Mouse (Mus musculus) cerebellum, adult 11 months (tissue): ENCODE data around the gene Rsf1.
A peak's percentile ranks its signal among the peaks of the same experiment; 100 is the strongest.

Source experiments
- DNase-seq: peaks from one replicate; pipeline ENCODE4 v3.0.0; 2022

Rsf1 gene

DNA sequence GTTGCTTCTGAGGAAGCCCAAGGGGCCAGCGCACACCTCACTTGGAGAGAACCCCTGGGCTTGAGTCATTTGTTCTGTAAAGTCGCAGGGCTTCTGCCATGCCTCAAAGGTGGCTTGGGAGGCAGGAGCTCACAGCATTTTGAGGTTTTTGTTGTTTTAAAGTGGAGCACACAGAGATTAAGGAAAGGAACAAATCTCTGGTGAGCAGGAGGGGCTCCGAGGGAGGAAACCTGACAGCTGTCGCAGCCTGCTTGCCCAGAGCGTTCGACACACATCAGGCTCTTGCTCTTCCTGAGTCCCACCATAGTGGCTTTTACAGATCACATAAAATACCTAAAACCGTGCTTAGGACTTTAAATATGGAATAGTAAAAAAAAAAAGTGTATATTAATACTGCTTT lies 147.1 kb downstream of the Rsf1 start:
- no peak for DNase-seq

DNA sequence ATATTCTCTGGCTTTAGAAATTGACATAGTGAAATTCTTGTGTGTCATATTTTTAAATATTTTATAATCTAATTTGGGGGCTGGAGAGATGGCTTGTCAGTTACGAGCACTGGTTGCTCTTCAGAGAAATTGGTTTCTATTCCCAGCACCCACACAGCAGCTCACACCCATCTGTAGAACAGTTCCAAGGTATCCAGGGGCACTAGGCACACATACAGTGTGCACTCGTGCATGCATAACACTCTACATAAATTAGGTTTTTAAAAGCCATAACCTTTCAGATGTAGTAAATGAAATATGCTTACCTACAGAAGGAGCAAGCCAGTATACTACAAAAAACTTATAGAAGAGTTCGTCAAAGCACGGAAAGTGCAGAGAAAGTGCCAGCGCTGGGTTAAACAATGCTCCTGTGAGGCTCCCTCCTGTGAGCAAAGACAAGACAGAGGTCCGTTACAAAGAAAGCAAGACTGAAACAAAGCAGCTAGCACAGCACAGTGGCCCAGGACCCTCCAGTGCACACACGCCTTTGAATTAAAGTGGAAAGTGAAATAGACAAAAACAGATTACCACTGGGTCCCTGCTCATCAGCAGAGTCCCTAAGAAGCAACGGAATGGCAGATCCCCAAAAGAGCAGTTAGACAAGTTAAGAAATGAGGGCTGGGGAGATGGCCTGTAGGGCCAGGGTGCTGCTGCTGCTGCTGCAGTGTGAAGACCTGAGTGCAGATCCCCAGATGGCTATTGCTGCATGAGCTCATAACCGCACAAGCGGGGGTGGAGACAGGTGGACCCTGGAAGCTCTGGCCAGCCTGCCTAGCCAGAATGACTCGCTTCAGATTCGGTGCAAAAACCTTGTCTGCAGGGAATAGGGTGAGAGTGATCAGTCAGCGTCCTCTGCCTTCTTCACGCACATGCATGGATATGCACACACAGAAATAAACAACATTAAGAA lies 149.3 kb downstream of the Rsf1 start:
- no peak for DNase-seq

DNA sequence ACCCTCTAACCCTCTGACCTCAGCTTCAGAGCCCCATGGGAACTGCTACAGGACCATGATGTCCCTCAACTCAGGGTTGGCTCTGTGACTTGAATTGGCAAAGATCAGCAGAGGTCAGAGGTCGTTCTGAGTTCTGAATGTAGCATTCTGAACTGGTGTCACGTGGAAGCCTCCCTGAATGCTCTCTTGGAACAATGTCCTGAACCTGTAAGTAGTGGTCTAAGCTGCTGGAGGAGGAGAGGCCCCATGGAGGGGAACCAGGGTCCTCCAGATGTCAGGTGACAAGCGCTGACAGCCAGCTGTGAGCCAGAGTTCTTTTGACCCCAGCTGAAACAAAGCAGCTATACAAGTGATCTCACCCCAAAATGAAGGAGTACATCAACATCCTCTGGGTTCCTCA lies 150.7 kb downstream of the Rsf1 start:
- DNase-seq = no peak

DNA sequence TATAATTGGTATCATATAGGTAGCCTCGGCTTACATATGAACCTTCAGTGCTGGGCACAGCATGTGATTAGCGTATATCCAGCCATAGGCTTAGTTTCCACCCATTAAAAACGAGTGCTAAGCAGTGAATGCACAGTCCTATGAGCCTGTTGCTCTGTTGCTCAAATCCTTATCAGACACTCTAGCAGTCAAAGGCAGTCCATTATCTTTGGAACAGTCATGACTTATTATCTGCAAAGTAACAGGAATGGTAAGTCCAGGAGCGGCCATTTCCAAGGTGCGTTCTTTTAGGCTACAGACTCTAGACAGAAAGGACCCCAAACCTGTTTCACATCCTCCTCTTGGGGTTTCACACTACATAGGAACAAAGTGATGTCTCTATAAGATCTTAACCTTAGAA lies 153.9 kb downstream of the Rsf1 start:
- DNase-seq = no peak

DNA sequence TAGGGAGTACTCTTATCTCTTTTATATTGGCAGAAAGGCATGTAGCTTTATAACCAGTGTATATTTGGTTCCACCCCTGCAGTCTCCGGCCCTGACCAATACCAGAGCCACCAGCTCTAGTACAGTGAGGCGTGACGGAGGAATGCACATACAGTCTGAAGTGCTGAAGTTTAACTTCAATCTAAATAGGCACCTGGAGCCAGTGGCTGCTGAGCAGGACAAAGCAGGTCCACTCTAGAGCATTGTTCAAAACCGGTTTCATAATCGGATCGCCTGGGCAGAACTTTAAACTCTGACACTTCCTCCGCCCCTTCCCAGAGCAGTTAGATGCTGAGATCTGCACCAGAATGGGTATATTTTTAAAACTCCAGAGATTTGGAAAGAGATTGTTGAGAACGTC lies 155.3 kb downstream of the Rsf1 start:
- DNase-seq = no peak

DNA sequence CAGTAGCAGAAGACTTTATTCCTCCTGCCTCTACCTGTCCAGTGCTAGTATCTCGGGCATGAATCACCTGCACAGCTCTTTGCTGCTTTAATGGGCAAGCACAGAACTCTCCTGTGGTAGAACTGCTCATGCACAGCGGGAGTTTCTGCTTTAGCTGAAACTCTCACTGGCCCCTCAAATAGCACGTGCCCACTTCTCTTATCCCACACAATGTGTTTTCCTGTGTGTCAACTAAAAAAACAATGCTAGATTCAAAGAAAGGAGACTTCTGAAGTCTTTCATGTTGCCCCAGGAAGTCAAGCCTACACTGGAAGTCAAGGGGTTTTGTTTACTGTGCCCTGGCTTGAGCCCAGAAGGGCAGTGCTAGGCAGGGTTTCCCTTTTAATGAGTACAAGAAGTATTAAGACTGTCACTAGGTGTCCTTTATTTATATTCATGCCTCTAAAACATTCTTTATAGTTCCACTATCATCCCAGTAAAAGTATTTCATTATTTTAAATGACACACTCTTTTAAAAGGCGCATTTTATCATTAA lies 156.3 kb downstream of the Rsf1 start:
- no peak for DNase-seq

DNA sequence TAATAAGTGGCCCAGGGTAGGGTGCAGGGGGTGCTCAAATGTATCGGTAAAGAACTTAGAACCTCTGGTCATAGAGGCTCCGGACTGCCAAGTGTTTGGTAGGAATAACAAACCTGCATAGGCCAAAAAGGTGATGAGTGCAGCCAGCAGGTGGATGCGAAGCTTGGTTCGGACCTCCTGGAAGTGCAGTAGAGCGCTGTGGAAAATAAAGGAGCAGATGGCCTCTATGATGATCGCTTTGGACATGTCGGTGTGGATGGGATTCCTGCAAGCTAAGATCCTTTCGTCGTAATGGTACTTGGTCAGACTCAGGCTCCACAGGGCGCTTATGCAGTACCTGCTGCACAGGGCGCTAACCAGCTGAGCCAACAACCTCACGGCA lies 157.6 kb downstream of the Rsf1 start:
- no peak for DNase-seq

DNA sequence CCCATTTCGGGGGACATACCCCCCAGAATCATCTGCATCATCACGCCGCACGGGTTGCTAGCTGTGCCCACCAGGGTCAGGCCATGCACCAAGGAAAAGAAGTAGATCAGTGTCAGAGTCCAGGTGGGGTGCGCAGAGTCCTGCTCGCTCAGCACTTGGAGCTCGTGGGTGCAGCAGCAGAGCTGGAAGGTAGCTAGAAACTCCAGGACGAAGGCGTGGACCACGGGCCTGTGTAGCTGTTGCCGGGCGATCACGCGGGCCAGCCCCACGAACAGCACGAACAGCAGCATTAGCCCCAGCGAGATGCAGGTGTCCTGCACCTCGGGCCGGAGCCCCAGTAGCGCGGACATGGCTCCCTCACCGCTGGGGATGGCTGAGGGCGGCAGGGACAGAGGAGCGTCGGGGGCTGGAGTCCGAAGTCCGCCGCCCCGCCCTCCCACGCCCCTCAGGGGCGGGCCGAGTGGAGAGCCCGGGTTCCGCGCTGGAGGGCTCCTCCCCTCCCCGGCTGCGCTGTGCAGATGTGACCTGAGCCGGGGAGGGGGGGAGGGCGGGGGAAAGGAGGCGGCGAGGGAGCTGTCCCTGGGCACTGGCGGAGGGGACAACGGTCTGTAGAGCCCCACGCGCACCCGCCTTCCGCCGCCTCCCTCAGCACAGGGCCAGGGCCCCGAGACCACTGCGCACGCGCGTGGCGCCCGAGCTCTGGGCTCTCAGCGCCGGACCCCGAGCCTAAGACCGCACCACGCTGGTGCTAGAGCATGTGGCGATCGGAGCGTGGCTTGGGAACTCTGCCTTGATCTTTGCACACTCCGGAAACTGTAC lies 158.2 kb downstream of the Rsf1 start, which contains the start of gene Aqp11:
Gene Aqp11, minus strand, starts transcription at position 652 of the 819 bp plus-strand sequence.
- DNase-seq = peak; percentile 76

DNA sequence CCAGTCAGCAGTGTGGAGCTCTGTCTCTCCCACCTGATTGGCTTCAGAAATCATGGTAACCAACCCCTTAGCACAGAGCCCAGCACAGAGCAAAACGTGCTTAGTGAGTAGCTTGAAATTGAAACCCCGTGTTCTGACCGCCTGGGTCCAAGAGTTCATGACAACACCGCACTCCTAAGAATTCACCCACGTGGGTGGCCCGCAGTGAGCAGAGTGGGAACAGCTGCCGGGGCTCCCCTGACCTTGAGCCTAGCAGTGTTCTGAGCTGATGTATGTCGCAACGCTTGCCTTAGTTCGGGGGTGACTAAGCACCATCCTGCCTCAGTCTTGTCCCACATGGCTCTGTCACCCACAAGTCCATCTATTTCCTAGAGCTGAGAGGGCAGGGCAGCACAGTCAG lies 161.3 kb downstream of the Rsf1 start:
- DNase-seq = no peak

DNA sequence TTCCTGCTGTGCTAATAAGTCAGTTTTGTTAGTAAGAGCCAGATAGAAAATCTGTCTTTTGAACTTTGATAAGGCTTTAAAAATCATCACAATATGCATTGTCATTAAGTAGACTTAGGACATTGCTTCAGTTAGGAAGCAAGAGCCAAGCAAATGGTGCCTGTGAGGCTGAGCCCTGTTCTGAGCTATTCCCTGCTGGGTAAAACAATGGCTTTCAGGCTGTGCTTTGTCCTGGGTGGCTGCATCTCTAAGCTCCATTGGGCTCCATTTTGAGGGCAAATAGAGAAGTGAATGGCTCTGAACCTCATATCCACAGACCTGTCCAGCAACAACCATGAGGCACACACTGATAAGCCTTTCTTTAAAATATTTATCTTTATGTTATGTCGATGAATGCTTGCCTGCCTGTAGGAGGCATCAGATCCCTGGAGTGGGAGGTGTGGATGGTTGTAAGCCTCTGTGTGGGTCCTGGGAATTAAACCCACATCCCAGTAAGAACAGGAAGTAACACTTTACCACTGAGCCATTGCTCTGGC lies 162.1 kb downstream of the Rsf1 start:
- DNase-seq = no peak
